Mouse (Mus musculus) intestine, embryonic 15.5 days (tissue): Measurements from ENCODE around the gene Klc2. TPM values are rescaled to one million over a fixed set of nuclear protein-coding genes. Genes with fewer than 3 reads are reported as not detected.
"Not testable (repeated sequence)": the region's sequence is repeated elsewhere in the genome, so short reads cannot be mapped to it uniquely, and the experiment has no call there.

Source experiments
- ATAC-seq: fragments of 200-750 bp; cut with Nextera tagmentation; 2 replicates; pipeline ENCODE4 v1.8.0; 2017; ENCODE audit warnings: moderate TSS enrichment, moderate library complexity
- H3K27ac ChIP-seq: fragments of 300-500 bp; sonication (generic); 2 replicates; pipeline ENCODE4 v1.5.1; 2015; ENCODE audit warnings: mild to moderate bottlenecking, inconsistent platforms
- H3K27me3 ChIP-seq: fragments of 300-500 bp; sonication (generic); replicated peaks from 2 replicates; pipeline ENCODE4 v1.6.1; 2015; ENCODE audit warnings: inconsistent platforms
- H3K36me3 ChIP-seq: fragments of 300-500 bp; sonication (generic); 2 replicates; pipeline ENCODE4 v1.6.1; 2015; ENCODE audit warnings: inconsistent platforms
- H3K4me1 ChIP-seq: fragments of 300-500 bp; sonication (generic); replicated peaks from 2 replicates; pipeline ENCODE4 v1.6.1; 2015; ENCODE audit warnings: inconsistent platforms
- H3K4me2 ChIP-seq: fragments of 300-500 bp; sonication (generic); replicated peaks from 2 replicates; pipeline ENCODE4 v1.6.1; 2015; ENCODE audit warnings: mild to moderate bottlenecking, inconsistent platforms
- H3K4me3 ChIP-seq: fragments of 300-500 bp; sonication (generic); replicated peaks from 2 replicates; pipeline ENCODE4 v1.5.1; 2015; ENCODE audit warnings: inconsistent platforms
- H3K9ac ChIP-seq: fragments of 300-500 bp; sonication (generic); 2 replicates; pipeline ENCODE4 v1.6.1; 2015; ENCODE audit warnings: inconsistent platforms
- H3K9me3 ChIP-seq: fragments of 300-500 bp; sonication (generic); 2 replicates; pipeline ENCODE4 v1.6.1; 2016; ENCODE audit warnings: inconsistent platforms
- WGBS: fragments of 180-500 bp; shearing (Covaris S2); methylation state at CpG from one replicate; pipeline ENCODE4 v1.1.7; 2015; 5-methylcytosine and 5-hydroxymethylcytosine counted together
- polyA plus RNA-seq: library from polyadenylated mRNA; unstranded; fragments of >200 nt; fragmentation: Nextera tagmentation; extraction: Ambion mirVana; gene quantifications from 2 replicates; pipeline ENCODE4 v1.2.1, GENCODE M21; 2015

Gene Klc2
- polyA plus RNA-seq, 1 experiment from 2014 or later, result 16.6 TPM

DNA sequence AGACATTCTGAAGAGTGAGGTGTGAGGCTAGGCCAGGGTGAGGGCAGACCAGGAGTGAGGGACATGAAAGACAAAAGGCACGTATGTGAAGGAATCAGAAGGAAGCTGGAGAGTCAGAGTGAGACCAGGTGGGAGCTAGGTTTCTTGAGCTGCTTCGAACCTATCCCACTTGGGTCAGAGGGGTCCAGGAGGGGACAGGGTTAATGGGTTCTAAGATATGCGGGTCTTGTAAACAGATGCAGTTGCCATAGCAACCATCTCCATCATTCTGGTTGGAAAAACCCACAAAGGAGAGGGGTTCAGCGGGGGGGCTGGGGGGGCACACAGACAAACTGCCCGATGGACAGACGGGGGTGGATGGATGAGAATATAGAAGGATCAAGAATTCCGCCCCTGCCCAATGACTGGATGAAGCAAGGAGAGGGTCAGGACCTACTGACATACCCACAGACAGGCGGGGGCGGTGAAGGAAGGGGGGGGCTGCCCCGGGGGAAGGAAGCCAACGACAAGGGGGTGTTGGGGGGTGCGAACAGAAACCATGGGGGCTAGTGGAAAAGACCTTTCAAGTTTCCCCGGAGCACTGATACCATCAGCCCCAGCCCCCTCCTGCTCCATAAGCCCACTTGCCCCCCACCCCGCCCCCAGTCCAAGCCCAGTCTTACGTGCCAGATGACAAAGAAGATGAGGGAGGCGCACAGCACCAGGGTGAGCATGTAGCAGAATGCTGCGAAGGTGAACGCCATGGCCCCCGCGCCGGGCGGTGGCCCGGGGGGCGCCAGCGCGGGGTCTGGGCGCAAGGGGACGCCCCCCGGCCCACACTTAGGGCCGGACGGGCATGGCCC lies 20.6 kb downstream of the Klc2 start:
- peaks cover 36% of the 10 kb centered on the region for H3K4me1 ChIP-seq
- no peak overlapping the region for H3K27ac ChIP-seq
- WGBS, result 6% methylated on average over 31 of the region's 31 CpGs
- peaks cover 35% of the 10 kb centered on the region for H3K36me3 ChIP-seq
- H3K27me3 ChIP-seq, result no peaks in the 10 kb centered on the region
- no peak for ATAC-seq
- H3K4me3 ChIP-seq, result peak overlapping the region; percentile 58
- H3K4me2 ChIP-seq, result peak overlapping the region; percentile 100
- peak overlapping the region; percentile 75 for H3K9ac ChIP-seq
- no peaks in the 10 kb centered on the region for H3K9me3 ChIP-seq

DNA sequence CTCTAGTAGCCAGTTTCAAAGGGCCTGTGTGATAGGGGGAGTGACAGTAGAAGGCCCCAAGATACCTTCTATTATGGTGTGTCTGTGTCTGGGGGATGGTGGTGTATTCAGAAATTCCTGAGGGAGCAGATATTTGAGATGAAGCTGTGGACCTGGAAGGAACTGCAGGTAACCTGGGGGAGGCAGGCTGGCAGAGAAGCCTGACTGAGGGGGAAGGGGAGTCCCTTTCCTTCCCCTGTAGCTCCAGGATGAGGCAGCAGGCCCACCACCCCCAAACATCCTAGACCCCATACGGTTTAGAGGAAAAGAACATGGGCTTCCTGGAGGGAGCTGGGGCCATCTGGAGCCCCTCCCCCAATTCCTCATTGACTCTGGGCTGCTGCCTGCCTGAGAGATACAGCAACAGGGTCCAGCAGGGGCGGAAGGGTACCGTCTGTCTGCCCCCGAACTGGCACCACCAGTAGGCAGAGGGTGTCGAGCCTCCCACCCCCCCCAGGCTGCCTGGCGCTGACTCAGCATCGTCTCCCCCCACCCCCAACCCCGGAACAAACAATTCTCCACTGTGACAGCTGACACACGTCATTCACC lies 22.4 kb downstream of the Klc2 start:
- no peak for ATAC-seq
- peaks cover 36% of the 10 kb centered on the region for H3K36me3 ChIP-seq
- 12% methylated on average over 9 of the region's 9 CpGs for WGBS
- H3K4me3 ChIP-seq, result no peak overlapping the region
- H3K27ac ChIP-seq, result no peak overlapping the region
- no peaks in the 10 kb centered on the region for H3K27me3 ChIP-seq
- no peak overlapping the region for H3K4me2 ChIP-seq
- peak overlapping the region; percentile 23; the same call in 1 of the 2 replicates for H3K9ac ChIP-seq
- peaks cover 36% of the 10 kb centered on the region for H3K4me1 ChIP-seq
- no peaks in the 10 kb centered on the region for H3K9me3 ChIP-seq

DNA sequence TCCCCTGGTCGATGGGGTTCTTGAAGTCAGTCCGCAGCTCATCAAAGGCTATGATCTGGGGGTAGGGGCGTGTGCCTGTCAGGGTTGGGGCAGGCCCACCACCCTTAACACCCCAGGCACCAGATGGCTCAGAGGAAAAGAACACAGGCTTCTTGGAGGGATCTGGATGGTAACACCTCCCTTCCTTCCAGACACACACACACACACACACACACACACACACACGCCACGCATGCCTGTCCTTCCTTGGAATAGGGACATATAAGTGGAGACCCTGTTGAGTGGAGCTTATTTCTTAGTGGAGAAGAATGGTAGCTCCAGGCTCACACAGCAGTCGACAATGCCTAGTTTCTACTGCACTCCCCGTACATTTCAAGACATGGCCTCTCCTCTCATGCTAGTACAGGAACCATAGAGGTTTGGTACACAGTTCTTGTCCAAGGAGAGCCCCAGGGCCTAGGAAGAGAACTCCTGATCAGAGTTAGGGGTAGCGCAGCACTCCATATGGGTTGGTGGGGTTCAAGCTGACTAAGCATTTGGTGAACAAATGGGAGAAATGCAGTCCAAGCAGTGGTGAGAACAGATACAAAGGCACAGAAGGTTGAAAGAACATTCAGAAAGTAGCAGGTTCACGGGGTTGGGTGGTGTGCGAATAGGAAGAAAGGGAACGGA lies 23.5 kb downstream of the Klc2 start:
- Histone ChIP-seq H3K4me2 (peak overlapping the region; percentile 19; the same call in 1 of the 2 replicates), H3K9ac (no peak overlapping the region), H3K27me3 (no peaks in the 10 kb centered on the region), H3K27ac (no peak overlapping the region), H3K4me3 (no peak overlapping the region), H3K4me1 (peaks cover 36% of the 10 kb centered on the region), H3K36me3 (peaks cover 36% of the 10 kb centered on the region), H3K9me3 (no peaks in the 10 kb centered on the region)
- ATAC-seq, result peak; percentile 21
- 47% methylated on average over 11 of the region's 11 CpGs for WGBS

GRCm38 (mm10) chr19:5094243-5094632 lies 24.1 kb downstream of the Klc2 start:
- H3K4me1 ChIP-seq, result peaks cover 41% of the 10 kb centered on the region
- peak; percentile 76 for ATAC-seq
- no peaks in the 10 kb centered on the region for H3K27me3 ChIP-seq
- H3K36me3 ChIP-seq, result peaks cover 33% of the 10 kb centered on the region
- H3K9ac ChIP-seq, result no peak overlapping the region
- no peak overlapping the region for H3K4me3 ChIP-seq
- H3K27ac ChIP-seq, result no peak overlapping the region
- WGBS, result under 1% methylated on average over 21 of the region's 21 CpGs
- peak overlapping the region; percentile 19; the same call in 1 of the 2 replicates for H3K4me2 ChIP-seq
- no peaks in the 10 kb centered on the region for H3K9me3 ChIP-seq

DNA sequence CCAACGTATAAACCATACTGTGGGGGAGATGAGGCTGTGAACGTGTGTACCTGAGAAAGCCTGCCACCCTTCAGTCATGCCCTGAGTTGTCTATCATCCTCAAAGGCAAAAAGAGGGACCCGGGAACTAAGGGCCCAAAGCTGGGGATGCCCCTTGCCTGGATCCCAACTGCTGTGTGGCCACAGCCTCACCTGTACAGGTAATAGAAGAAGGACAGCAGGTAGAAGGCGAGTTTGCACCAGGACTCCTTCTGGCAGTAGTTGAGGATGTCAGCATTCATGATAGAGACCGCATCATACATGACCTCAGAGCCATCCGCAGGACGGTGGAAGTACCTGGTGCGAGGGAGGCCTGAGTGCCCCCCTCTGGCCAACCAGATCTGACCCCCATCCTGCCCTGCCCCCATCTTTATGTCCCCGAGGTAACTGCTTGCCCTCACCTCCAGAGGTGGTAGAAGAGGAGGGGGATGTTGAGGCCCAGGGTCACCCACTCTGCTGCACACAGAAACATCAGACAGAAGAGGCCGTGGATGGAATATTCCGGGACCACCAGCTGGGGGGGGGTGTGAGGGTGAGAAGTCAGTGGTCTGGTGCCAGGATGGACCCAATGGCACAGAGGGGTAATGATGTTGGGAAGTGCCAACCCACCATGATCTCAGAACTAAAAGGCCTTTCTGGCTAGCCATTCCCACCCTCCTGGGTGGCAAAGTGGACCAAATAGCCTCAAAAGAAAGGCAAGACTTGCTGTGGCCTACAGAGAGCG lies 24.7 kb downstream of the Klc2 start:
- ATAC-seq, result peak; percentile 2; the same call in 1 of the 2 replicates
- Histone ChIP-seq H3K4me3 (no peak overlapping the region), H3K27me3 (no peaks in the 10 kb centered on the region), H3K4me1 (peaks cover 43% of the 10 kb centered on the region), H3K9ac (no peak overlapping the region), H3K36me3 (peaks cover 31% of the 10 kb centered on the region), H3K9me3 (no peaks in the 10 kb centered on the region), H3K27ac (no peak overlapping the region), H3K4me2 (no peak overlapping the region)
- WGBS, result 71% methylated on average over 12 of the region's 12 CpGs

- WGBS, result 86% methylated on average over 10 of the region's 10 CpGs
- H3K4me2 ChIP-seq, result no peak overlapping the region
- H3K9me3 ChIP-seq, result no peaks in the 10 kb centered on the region
- no peaks in the 10 kb centered on the region for H3K27me3 ChIP-seq
- peaks cover 31% of the 10 kb centered on the region for H3K36me3 ChIP-seq
- no peak overlapping the region for H3K9ac ChIP-seq
- no peak overlapping the region for H3K4me3 ChIP-seq
- ATAC-seq, result no peak
- peaks cover 37% of the 10 kb centered on the region for H3K4me1 ChIP-seq
- H3K27ac ChIP-seq, result no peak overlapping the region
These were observed 26.3 kb downstream of the Klc2 start for GRCm38 (mm10) chr19:5092083-5092482.

GRCm38 (mm10) chr19:5089324-5089723 lies 29.0 kb downstream of the Klc2 start:
- 86% methylated on average over 4 of the region's 4 CpGs for WGBS
- no peak overlapping the region for H3K27ac ChIP-seq

GRCm38 (mm10) chr19:5087884-5088728 lies 30.3 kb downstream of the Klc2 start, which contains the start of gene Yif1a:
Gene Yif1a, plus strand, starts transcription at chr19:5088538.
- peak within 1 kb of the TSS; percentile 76 for H3K27ac ChIP-seq
- H3K4me1 ChIP-seq, result peaks cover 23% of the 10 kb centered on the region
- peaks cover 30% of the 10 kb centered on the region for H3K36me3 ChIP-seq
- peak within 1 kb of the TSS; percentile 79 for H3K4me2 ChIP-seq
- H3K4me3 ChIP-seq, result peak within 1 kb of the TSS; percentile 73
- ATAC-seq, result peak; percentile 96
- peak within 1 kb of the TSS; percentile 79 for H3K9ac ChIP-seq
- peaks cover 32% of the 10 kb centered on the region for H3K27me3 ChIP-seq
- H3K9me3 ChIP-seq, result no peaks in the 10 kb centered on the region
- under 1% methylated on average over 58 of the region's 58 CpGs for WGBS

More at GRCm38 (mm10) chr19:5089324-5089723, 29.0 kb downstream of the Klc2 start:
- Histone ChIP-seq H3K9ac (peak overlapping the region; percentile 79; the same call in 1 of the 2 replicates), H3K4me1 (peaks cover 29% of the 10 kb centered on the region), H3K4me3 (peak overlapping the region; percentile 73), H3K9me3 (no peaks in the 10 kb centered on the region), H3K36me3 (peaks cover 31% of the 10 kb centered on the region), H3K4me2 (peak overlapping the region; percentile 79), H3K27me3 (peaks cover 22% of the 10 kb centered on the region)
- no peak for ATAC-seq

DNA sequence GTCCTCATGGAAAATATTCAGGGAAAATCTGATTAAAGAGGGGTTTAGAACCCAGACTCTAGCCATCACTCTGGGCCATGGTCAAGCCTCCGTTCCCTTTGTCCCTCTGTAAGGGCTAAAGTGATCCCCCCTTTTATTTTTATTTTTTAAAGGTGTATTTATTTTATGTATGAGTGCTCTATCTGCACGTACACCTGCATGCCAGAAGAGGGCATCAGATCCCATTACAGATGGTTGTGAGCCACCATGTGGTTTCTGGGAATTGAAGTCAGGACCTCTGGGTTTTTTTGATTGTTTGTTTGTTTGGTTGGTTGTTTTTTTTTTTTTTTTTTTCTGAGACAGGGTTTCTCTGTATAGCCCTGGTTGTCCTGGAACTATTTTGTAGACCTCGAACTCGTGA lies 31.8 kb downstream of the Klc2 start:
- WGBS, result 60% methylated on average over 4 of the region's 4 CpGs
- not testable (repeated sequence) for H3K27ac ChIP-seq, H3K4me2 ChIP-seq, H3K4me3 ChIP-seq, H3K9ac ChIP-seq, H3K9me3 ChIP-seq, ATAC-seq
- Histone ChIP-seq H3K27me3 (peaks cover 47% of the 10 kb centered on the region), H3K4me1 (peaks cover 23% of the 10 kb centered on the region), H3K36me3 (peaks cover 15% of the 10 kb centered on the region)

GRCm38 (mm10) chr19:5085145-5085863 lies 33.1 kb downstream of the Klc2 start, which contains the start of gene Tmem151a:
Gene Tmem151a, minus strand, starts transcription at chr19:5085531.
- Histone ChIP-seq H3K9ac (peak within 1 kb of the TSS; percentile 47), H3K4me1 (peaks cover 23% of the 10 kb centered on the region)

More at GRCm38 (mm10) chr19:5085145-5085863, 33.1 kb downstream of the Klc2 start, which contains the start of gene Tmem151a:
- WGBS, result under 1% methylated on average over 50 of the region's 69 CpGs
- no peak within 1 kb of the TSS for H3K27ac ChIP-seq
- H3K36me3 ChIP-seq, result peaks cover 6% of the 10 kb centered on the region; the same call in 1 of the 2 replicates
- peaks cover 59% of the 10 kb centered on the region for H3K27me3 ChIP-seq
- H3K4me3 ChIP-seq, result peak within 1 kb of the TSS; percentile 48
- H3K9me3 ChIP-seq, result no peaks in the 10 kb centered on the region
- no peak for ATAC-seq
- H3K4me2 ChIP-seq, result peak within 1 kb of the TSS; percentile 89
